Mouse (Mus musculus) small intestine, adult 2 months (tissue): ENCODE measurements around the gene Notch1.

Experiments used
- CTCF ChIP-seq: fragments of 200-500 bp; IDR thresholded peaks from 2 replicates; pipeline ENCODE4 v1.5.1; 2012; ENCODE audit warnings: low read depth, mild to moderate bottlenecking, control low read depth, inconsistent platforms, low read length, moderate library complexity, mixed read lengths; ENCODE audit not compliant: insufficient replicate concordance, insufficient read length; ENCODE audit errors: extremely low read depth
- POLR2A ChIP-seq: fragments of 200-500 bp; IDR thresholded peaks from 2 replicates; pipeline ENCODE4 v1.6.1; 2012; ENCODE audit warnings: low read depth, mild to moderate bottlenecking, control low read depth, inconsistent platforms, low read length, moderate library complexity

GRCm38 (mm10) chr2:26500027-26500598, 16.4 kb downstream of the Notch1 start:
- no peak for TF ChIP-seq POLR2A
- TF ChIP-seq CTCF, result no peak
